Mouse (Mus musculus): ENCODE data around the gene Foxj1. TPM values are rescaled to one million over a fixed set of nuclear protein-coding genes. Genes with fewer than 3 reads are reported as not detected.
"Not testable (repeated sequence)": the region's sequence is repeated elsewhere in the genome, so short reads cannot be mapped to it uniquely, and the experiment has no call there.

Gene Foxj1
- polyA plus RNA-seq, 1 experiment from 2014 or later = 5.3 TPM

- H3K36me3 ChIP-seq (ENCODE audit: control insufficient read depth, insufficient read depth, low read length) = no peaks in the 10 kb centered on the region
- H3K27me3 ChIP-seq (ENCODE audit: control insufficient read depth, insufficient read depth, low read length) = no peaks in the 10 kb centered on the region
- ATAC-seq (replicated peaks; ENCODE audit: low FRiP score) (no peak), DNase-seq (ENCODE audit: low spot score) (no peak)
- no peaks in the 10 kb centered on the region for H3K4me1 ChIP-seq (replicated peaks; ENCODE audit: control insufficient read depth, insufficient read depth, low read length)
- no peak overlapping the region for H3K4me3 ChIP-seq (ENCODE audit: low read depth, low read length)
- no peak overlapping the region for H3K4me2 ChIP-seq (ENCODE audit: low read depth, low read length, severe bottlenecking)
- no peak overlapping the region for H3K9ac ChIP-seq (ENCODE audit: low read length)
- WGBS = 91% methylated on average over 14 of the region's 14 CpGs
- H3K27ac ChIP-seq (ENCODE audit: low read depth, low read length) = no peak overlapping the region
- H3K9me3 ChIP-seq (ENCODE audit: control insufficient read depth, low read length) = no peaks in the 10 kb centered on the region
These were observed 33.9 kb upstream of the Foxj1 start for GRCm38 (mm10) chr11:116369051-116369450.

- 16% methylated on average over 9 of the region's 9 CpGs for WGBS
- H3K4me3 ChIP-seq (ENCODE audit: low read depth, low read length) = no peak overlapping the region
- H3K27ac ChIP-seq (ENCODE audit: low read depth, low read length) = no peak overlapping the region
- H3K27me3 ChIP-seq (ENCODE audit: control insufficient read depth, insufficient read depth, low read length) = no peaks in the 10 kb centered on the region
- DNase-seq (ENCODE audit: low spot score) (peak; percentile 90), ATAC-seq (replicated peaks; ENCODE audit: low FRiP score) (no peak)
- H3K9me3 ChIP-seq (ENCODE audit: control insufficient read depth, low read length) = no peaks in the 10 kb centered on the region
- H3K36me3 ChIP-seq (ENCODE audit: control insufficient read depth, insufficient read depth, low read length) = no peaks in the 10 kb centered on the region
- no peak overlapping the region; the same call in 1 of the 2 replicates for H3K9ac ChIP-seq (ENCODE audit: low read length)
- no peaks in the 10 kb centered on the region for H3K4me1 ChIP-seq (replicated peaks; ENCODE audit: control insufficient read depth, insufficient read depth, low read length)
- H3K4me2 ChIP-seq (ENCODE audit: low read depth, low read length, severe bottlenecking) = no peak overlapping the region
These were observed 32.9 kb upstream of the Foxj1 start for GRCm38 (mm10) chr11:116368116-116368515.

DNA sequence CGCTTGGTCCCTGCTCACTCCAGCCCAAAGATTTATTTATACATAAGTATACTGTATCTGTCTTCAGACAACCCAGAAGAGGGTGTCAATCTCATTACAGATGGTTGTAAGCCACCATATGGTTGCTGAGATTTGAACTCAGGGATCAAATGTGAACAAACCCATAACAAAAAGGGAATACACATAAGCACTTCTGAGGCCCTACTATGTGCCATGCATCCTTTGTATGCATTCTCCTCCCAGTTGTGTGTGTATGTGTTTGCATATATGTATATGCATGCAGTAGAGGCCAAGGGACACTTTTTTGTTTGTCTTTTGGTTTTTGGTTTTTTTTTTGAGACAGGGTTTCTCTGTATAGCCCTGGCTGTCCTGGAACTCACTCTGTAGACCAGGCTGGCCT lies 31.4 kb upstream of the Foxj1 start:
- no peaks in the 10 kb centered on the region for H3K36me3 ChIP-seq (ENCODE audit: control insufficient read depth, insufficient read depth, low read length)
- ATAC-seq (replicated peaks; ENCODE audit: low FRiP score) (no peak), DNase-seq (ENCODE audit: low spot score) (no peak)
- no peak overlapping the region for H3K9ac ChIP-seq (ENCODE audit: low read length)
- H3K4me2 ChIP-seq (ENCODE audit: low read depth, low read length, severe bottlenecking) = no peak overlapping the region
- no peak overlapping the region for H3K27ac ChIP-seq (ENCODE audit: low read depth, low read length)
- no peak overlapping the region for H3K4me3 ChIP-seq (ENCODE audit: low read depth, low read length)
- H3K9me3 ChIP-seq (ENCODE audit: control insufficient read depth, low read length) = no peaks in the 10 kb centered on the region
- H3K27me3 ChIP-seq (ENCODE audit: control insufficient read depth, insufficient read depth, low read length) = no peaks in the 10 kb centered on the region
- H3K4me1 ChIP-seq (replicated peaks; ENCODE audit: control insufficient read depth, insufficient read depth, low read length) = no peaks in the 10 kb centered on the region
- WGBS = 95% methylated on average over 1 of the region's 1 CpGs

- WGBS = 79% methylated on average over 2 of the region's 2 CpGs
- Histone ChIP-seq H3K27ac (ENCODE audit: low read depth, low read length) (no peak overlapping the region), H3K36me3 (ENCODE audit: control insufficient read depth, insufficient read depth, low read length) (no peaks in the 10 kb centered on the region), H3K27me3 (ENCODE audit: control insufficient read depth, insufficient read depth, low read length) (no peaks in the 10 kb centered on the region), H3K9me3 (ENCODE audit: control insufficient read depth, low read length) (no peaks in the 10 kb centered on the region), H3K4me1 (replicated peaks; ENCODE audit: control insufficient read depth, insufficient read depth, low read length) (no peaks in the 10 kb centered on the region), H3K4me3 (ENCODE audit: low read depth, low read length) (no peak overlapping the region), H3K9ac (ENCODE audit: low read length) (no peak overlapping the region), H3K4me2 (ENCODE audit: low read depth, low read length, severe bottlenecking) (no peak overlapping the region)
- DNase-seq (ENCODE audit: low spot score) = no peak
- no peak for ATAC-seq (replicated peaks; ENCODE audit: low FRiP score)
These were observed 30.9 kb upstream of the Foxj1 start for GRCm38 (mm10) chr11:116366124-116366523.

DNA sequence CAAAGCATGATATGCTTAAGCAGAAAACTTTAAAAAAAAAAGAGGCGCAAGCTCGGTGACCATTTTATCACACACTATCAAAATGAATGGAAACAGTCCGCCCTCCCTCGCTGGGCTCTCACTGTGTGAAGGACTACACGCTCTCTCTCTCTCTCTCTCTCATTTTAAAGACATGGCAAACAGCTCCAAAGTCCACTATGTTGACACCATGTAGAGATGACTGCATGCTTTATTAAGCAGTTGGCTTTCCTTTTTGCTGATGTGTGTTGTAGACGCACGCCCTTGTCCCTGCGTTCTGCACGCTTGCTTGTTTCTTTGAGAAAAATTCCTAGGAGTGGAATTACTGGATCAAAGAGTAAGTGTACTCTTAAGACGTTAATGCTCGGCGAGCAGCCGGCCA lies 30.2 kb upstream of the Foxj1 start:
- WGBS = 41% methylated on average over 13 of the region's 13 CpGs
- Histone ChIP-seq H3K36me3 (ENCODE audit: control insufficient read depth, insufficient read depth, low read length) (no peaks in the 10 kb centered on the region), H3K9ac (ENCODE audit: low read length) (no peak overlapping the region), H3K9me3 (ENCODE audit: control insufficient read depth, low read length) (no peaks in the 10 kb centered on the region), H3K4me1 (replicated peaks; ENCODE audit: control insufficient read depth, insufficient read depth, low read length) (no peaks in the 10 kb centered on the region), H3K4me2 (ENCODE audit: low read depth, low read length, severe bottlenecking) (no peak overlapping the region), H3K27me3 (ENCODE audit: control insufficient read depth, insufficient read depth, low read length) (no peaks in the 10 kb centered on the region), H3K27ac (ENCODE audit: low read depth, low read length) (no peak overlapping the region), H3K4me3 (ENCODE audit: low read depth, low read length) (no peak overlapping the region)
- ATAC-seq (replicated peaks; ENCODE audit: low FRiP score) (no peak), DNase-seq (ENCODE audit: low spot score) (no peak)

DNA sequence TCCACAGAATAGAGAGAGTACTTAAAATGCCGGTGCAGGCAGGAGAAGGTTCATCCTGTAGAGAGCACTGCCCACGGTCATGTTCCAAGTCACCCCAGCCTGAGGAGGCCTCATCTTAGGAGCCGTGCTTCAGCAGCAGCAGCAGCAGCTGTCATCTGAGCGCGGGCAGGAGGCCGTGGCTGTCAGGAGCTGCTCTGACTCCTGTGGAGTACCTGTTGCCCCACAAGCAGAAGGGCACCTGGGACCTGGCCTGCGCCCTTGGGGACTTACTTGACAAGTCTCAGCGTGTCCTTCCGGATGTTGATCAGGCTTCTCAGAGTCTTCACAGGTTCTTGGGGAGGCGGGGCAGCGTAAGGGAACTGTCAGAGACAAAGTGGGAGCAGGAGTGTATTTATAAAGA lies 26.8 kb upstream of the Foxj1 start:
- Histone ChIP-seq H3K9ac (ENCODE audit: low read length) (no peak overlapping the region), H3K9me3 (ENCODE audit: control insufficient read depth, low read length) (no peaks in the 10 kb centered on the region), H3K27me3 (ENCODE audit: control insufficient read depth, insufficient read depth, low read length) (no peaks in the 10 kb centered on the region), H3K4me2 (ENCODE audit: low read depth, low read length, severe bottlenecking) (no peak overlapping the region), H3K4me3 (ENCODE audit: low read depth, low read length) (no peak overlapping the region), H3K36me3 (ENCODE audit: control insufficient read depth, insufficient read depth, low read length) (no peaks in the 10 kb centered on the region), H3K4me1 (replicated peaks; ENCODE audit: control insufficient read depth, insufficient read depth, low read length) (no peaks in the 10 kb centered on the region), H3K27ac (ENCODE audit: low read depth, low read length) (no peak overlapping the region)
- DNase-seq (ENCODE audit: low spot score) (no peak), ATAC-seq (replicated peaks; ENCODE audit: low FRiP score) (no peak)
- 82% methylated on average over 11 of the region's 11 CpGs for WGBS

- not testable (repeated sequence) for DNase-seq (ENCODE audit: low spot score); H3K9me3 ChIP-seq (ENCODE audit: control insufficient read depth, low read length); ATAC-seq (replicated peaks; ENCODE audit: low FRiP score); H3K27ac ChIP-seq (ENCODE audit: low read depth, low read length); H3K36me3 ChIP-seq (ENCODE audit: control insufficient read depth, insufficient read depth, low read length); H3K4me1 ChIP-seq (replicated peaks; ENCODE audit: control insufficient read depth, insufficient read depth, low read length); H3K4me3 ChIP-seq (ENCODE audit: low read depth, low read length); H3K9ac ChIP-seq (ENCODE audit: low read length); H3K27me3 ChIP-seq (ENCODE audit: control insufficient read depth, insufficient read depth, low read length); H3K4me2 ChIP-seq (ENCODE audit: low read depth, low read length, severe bottlenecking)
- 96% methylated on average over 5 of the region's 5 CpGs for WGBS
These were observed 25.7 kb upstream of the Foxj1 start for GRCm38 (mm10) chr11:116360915-116361314.

GRCm38 (mm10) chr11:116359652-116360051 lies 24.5 kb upstream of the Foxj1 start:
- H3K36me3 ChIP-seq (ENCODE audit: control insufficient read depth, insufficient read depth, low read length) = no peaks in the 10 kb centered on the region
- no peaks in the 10 kb centered on the region for H3K4me1 ChIP-seq (replicated peaks; ENCODE audit: control insufficient read depth, insufficient read depth, low read length)
- H3K27ac ChIP-seq (ENCODE audit: low read depth, low read length) = no peak overlapping the region
- ATAC-seq (replicated peaks; ENCODE audit: low FRiP score) (no peak), DNase-seq (ENCODE audit: low spot score) (no peak)
- no peaks in the 10 kb centered on the region for H3K27me3 ChIP-seq (ENCODE audit: control insufficient read depth, insufficient read depth, low read length)
- H3K4me3 ChIP-seq (ENCODE audit: low read depth, low read length) = no peak overlapping the region
- H3K4me2 ChIP-seq (ENCODE audit: low read depth, low read length, severe bottlenecking) = no peak overlapping the region
- 90% methylated on average over 12 of the region's 12 CpGs for WGBS
- H3K9me3 ChIP-seq (ENCODE audit: control insufficient read depth, low read length) = no peaks in the 10 kb centered on the region
- no peak overlapping the region for H3K9ac ChIP-seq (ENCODE audit: low read length)

GRCm38 (mm10) chr11:116358926-116359637 lies 23.9 kb upstream of the Foxj1 start:
- Histone ChIP-seq H3K27me3 (ENCODE audit: control insufficient read depth, insufficient read depth, low read length) (no peaks in the 10 kb centered on the region), H3K4me3 (ENCODE audit: low read depth, low read length) (no peak overlapping the region), H3K4me2 (ENCODE audit: low read depth, low read length, severe bottlenecking) (no peak overlapping the region), H3K36me3 (ENCODE audit: control insufficient read depth, insufficient read depth, low read length) (no peaks in the 10 kb centered on the region; the same call in 1 of the 2 replicates), H3K9me3 (ENCODE audit: control insufficient read depth, low read length) (no peaks in the 10 kb centered on the region), H3K9ac (ENCODE audit: low read length) (no peak overlapping the region), H3K4me1 (replicated peaks; ENCODE audit: control insufficient read depth, insufficient read depth, low read length) (no peaks in the 10 kb centered on the region), H3K27ac (ENCODE audit: low read depth, low read length) (no peak overlapping the region)
- WGBS = 78% methylated on average over 15 of the region's 15 CpGs
- DNase-seq (ENCODE audit: low spot score) (no peak), ATAC-seq (replicated peaks; ENCODE audit: low FRiP score) (no peak)
